Mouse (Mus musculus) cortical plate, adult 2 months (tissue): ENCODE measurements around the gene Chchd3.

Source experiments
- CTCF ChIP-seq: fragments of 200-500 bp; IDR thresholded peaks from 2 replicates; pipeline ENCODE4 v1.5.1; 2011; ENCODE audit warnings: mild to moderate bottlenecking, control low read depth, low read length; ENCODE audit not compliant: insufficient read depth; ENCODE audit errors: extremely low read depth
- POLR2A ChIP-seq: fragments of 200-500 bp; IDR thresholded peaks from 2 replicates; pipeline ENCODE4 v1.6.1; 2011; ENCODE audit warnings: mild to moderate bottlenecking, low read length, control low read depth; ENCODE audit not compliant: insufficient read depth; ENCODE audit errors: extremely low read depth

DNA sequence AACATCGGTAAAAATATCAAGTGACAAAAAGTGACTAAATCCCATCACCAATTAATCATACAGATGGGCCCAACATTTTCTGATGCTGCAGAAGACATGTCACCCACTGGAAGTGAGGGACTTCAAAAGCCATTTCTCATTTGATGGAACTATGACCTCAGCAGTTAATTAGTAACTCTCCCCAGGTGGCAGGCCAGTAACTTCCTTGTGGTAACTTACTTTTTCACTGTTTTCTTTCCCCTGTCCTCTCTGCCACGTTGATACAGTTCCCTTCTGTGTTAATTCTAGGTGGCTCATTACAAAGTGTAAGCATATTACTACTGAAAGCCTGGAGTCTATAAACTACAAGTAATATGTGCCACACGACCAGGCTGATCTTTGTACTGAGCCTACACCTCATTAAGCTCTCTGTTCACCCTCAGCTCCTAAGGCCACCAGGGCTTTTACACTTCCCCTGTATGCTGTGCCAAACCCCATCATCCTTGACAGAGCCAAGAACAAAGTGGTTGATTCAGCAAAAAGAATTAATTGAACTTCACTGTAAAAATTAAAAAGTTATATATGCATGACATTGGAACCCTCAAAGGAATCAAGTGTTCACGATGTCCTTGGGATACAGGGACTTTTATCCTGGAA, 171.0 kb downstream of the Chchd3 start:
- no peak for TF ChIP-seq CTCF
- no peak for TF ChIP-seq POLR2A
